Mouse (Mus musculus) left cerebral cortex, postnatal 10 days (tissue): Measurements from ENCODE around the gene Bnc2. TPM values are rescaled to one million over a fixed set of nuclear protein-coding genes. Genes with fewer than 3 reads are reported as not detected.

ENCODE experiments used
- DNase-seq, 2 experiments: peaks; one replicate each; pipeline ENCODE4 v3.0.0; 2021 to 2022; ENCODE audit warnings: low spot score in 2 of 2, mixed read lengths in 1 of 2; ENCODE audit errors: extremely low spot score in 1 of 2
- intact Hi-C: fragments of 180-260 bp; cut with DNase I; formaldehyde crosslinking; loops from one replicate; pipeline ENCODE4 v1.15.1; 2025
- total RNA-seq, 2 experiments: library from RNA; stranded (reverse); gene quantifications; 2 replicates each; pipeline ENCODE4 v1.2.3; 2021

Gene Bnc2
- total RNA-seq, 2 experiments from 2014 or later: 2.3 to 3.8 TPM

- no peak for DNase-seq
- intact Hi-C loops: no loop called here
Measured at GRCm38 (mm10) chr4:84282651-84283050, 392.4 kb downstream of the Bnc2 start.

GRCm38 (mm10) chr4:84278156-84278555, 396.9 kb downstream of the Bnc2 start:
- no peak for DNase-seq
- intact Hi-C loops: no loop called here

GRCm38 (mm10) chr4:84276081-84276480, 399.0 kb downstream of the Bnc2 start:
- no peak for DNase-seq
- intact Hi-C loops: no loop called here

GRCm38 (mm10) chr4:84274158-84274557, 400.9 kb downstream of the Bnc2 start:
- intact Hi-C loops: no loop called here
- DNase-seq: no peak

GRCm38 (mm10) chr4:84272867-84273266, 402.2 kb downstream of the Bnc2 start:
- intact Hi-C loops: no loop called here

GRCm38 (mm10) chr4:84269845-84270244, 405.2 kb downstream of the Bnc2 start:
- no peak for DNase-seq
- intact Hi-C loops: no loop called here

More at GRCm38 (mm10) chr4:84272867-84273266, 402.2 kb downstream of the Bnc2 start:
- DNase-seq: no peak

GRCm38 (mm10) chr4:84247356-84247755, 427.7 kb downstream of the Bnc2 start:
- no peak for DNase-seq
- intact Hi-C loops: no loop called here

- no peak for DNase-seq
- intact Hi-C loops: no loop called here
Measured at GRCm38 (mm10) chr4:84232346-84232745, 442.7 kb downstream of the Bnc2 start.

- no peak for DNase-seq
- intact Hi-C loops: no loop called here
Measured at GRCm38 (mm10) chr4:84231251-84231650, 443.8 kb downstream of the Bnc2 start.

- DNase-seq: no peak
- intact Hi-C loops: no loop called here
Measured at GRCm38 (mm10) chr4:84229189-84229960, 445.7 kb downstream of the Bnc2 start.

GRCm38 (mm10) chr4:84228551-84228950, 446.5 kb downstream of the Bnc2 start:
- no peak for DNase-seq
- intact Hi-C loops: no loop called here

Other genes starting within 250 kb of the Bnc2 start
- gene Cntln, start 209.0 kb upstream of the Bnc2 start, total RNA-seq: 1 to 10 TPM; 7.6 to 8.7 TPM